Mouse (Mus musculus): Measurements from ENCODE around the gene Fam117a. TPM values are rescaled to one million over a fixed set of nuclear protein-coding genes. Genes with fewer than 3 reads are reported as not detected.
"Not testable (repeated sequence)": the region's sequence is repeated elsewhere in the genome, so short reads cannot be mapped to it uniquely, and the experiment has no call there.

Gene Fam117a
- total RNA-seq, 2 experiments from 2014 or later: 21.6 to 25.9 TPM

DNA sequence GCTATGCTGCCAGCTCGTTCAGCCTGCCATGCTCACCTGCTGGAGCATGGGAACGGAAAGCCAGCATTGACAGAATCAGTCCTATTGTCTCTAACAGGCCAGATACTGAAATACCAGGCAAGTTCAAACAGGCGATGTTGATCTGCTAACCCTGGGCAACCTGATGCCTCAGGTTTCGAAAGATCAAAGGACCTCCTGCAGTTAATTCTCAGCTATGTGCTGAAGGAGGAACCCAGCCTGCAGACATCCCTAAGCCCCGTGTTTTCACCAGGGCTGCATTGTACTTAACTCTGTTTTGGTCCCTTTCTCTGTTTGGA is 56.6 kb downstream of the Fam117a start:
- DNase-seq: no peak

DNA sequence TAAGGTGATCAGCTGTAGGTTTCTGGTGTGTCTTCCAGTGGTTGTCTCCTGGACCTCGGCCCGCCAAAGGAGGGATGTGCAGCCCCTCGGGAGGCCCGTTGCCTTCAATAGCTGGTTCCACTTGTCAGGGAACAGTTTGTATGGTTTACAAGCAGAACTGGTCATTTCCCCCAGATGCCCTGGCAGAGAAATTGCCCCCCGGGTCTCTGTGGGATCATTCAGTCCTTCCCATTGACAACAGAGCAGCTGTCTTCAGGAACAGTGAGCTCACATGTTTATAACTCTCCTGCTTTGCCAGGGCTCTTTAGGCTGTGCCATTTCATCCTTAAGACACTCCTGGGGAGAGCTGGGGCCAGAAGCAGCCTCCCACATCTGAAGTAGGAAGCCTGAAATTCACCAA is 57.3 kb downstream of the Fam117a start:
- DNase-seq: no peak

DNA sequence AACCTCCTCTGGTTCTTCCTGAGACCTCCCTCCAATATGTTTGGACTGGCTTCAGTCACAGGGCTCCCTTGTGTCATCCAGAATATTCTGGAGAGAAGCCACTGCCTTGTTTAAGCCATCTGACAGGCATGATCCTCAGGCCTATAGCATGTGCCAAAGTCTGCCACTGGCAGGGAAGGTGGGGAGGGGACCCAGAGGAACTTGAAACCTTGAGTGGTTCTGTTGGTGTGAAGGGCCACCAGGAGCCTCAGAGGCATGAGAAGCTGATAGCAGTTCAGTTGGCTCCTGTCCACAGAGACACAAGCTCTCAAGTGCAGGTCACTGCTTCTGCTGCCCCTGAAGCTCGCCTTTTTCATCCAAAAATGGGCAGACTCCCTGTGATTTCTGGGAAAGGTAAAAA is 59.7 kb downstream of the Fam117a start:
- DNase-seq: no peak

DNA sequence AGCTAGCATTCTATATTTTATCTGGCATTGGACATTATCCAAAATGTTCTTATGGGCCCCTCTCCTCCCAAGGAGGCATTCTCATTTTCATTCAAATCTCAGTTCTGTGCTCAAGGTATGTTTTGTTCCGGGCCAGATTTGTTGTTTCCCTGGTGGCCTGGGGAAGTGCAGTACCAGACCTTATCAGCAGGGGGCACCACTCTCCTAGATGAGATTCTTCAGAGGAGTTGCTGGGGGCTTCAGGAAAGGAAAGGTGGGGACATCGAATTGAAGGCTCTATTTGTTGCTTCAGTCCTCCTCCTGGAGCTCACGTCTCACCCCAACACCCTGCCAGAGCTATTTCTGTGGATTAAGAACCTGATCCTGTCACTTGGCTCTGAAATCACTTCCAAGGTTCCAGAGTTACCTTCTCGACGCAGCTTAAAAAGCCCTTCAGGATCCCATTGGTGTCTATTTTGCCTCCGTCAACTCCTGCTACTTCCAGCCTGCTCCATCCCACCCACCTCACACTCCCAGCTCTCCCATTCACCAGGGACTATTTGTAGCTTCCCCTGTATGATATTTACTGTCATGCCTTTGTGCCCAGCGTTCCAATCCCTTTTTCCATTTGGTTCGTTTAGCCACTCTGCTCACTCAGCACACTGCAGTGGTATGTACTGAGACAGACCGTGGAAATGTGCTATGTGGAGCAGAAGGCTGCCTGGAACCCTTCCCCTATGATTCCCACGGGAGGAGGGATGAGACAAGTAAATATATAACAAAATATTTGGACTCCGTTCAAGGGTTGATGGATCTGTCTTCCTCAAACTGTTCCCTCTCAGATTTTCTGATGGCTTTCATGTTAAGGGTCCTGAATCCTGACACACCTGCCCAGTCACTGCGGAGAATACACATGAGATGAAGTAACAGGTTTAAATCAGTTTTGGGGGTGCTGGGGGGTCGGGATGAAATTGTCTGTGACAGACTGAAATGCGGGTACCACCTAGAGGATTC is 61.3 kb downstream of the Fam117a start:
- peak; percentile 89 for DNase-seq

DNA sequence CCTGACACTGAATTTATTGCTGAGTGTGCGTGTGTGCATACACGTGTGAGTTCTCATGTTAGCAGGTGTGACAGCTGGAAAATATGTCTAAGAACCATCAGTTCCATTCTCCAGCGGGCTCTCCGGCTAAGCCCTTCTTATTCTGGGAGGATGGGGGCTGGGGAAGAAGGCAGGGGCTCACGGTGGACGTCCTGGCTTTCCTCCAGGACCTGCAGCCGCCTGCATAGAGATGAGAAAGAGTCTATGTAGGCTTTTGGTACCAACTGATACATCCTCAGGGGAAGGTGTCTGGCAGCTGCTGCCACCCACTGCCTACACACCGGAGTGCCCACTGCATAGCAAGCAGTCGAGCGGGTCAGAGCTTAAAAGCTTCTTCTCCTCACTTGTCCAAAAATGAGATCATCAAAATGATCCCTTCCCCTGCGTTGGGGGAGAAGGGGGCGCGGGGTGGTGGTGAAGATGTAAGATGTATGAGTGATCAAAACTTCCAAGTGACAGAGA is 62.8 kb downstream of the Fam117a start:
- no peak for DNase-seq

DNA sequence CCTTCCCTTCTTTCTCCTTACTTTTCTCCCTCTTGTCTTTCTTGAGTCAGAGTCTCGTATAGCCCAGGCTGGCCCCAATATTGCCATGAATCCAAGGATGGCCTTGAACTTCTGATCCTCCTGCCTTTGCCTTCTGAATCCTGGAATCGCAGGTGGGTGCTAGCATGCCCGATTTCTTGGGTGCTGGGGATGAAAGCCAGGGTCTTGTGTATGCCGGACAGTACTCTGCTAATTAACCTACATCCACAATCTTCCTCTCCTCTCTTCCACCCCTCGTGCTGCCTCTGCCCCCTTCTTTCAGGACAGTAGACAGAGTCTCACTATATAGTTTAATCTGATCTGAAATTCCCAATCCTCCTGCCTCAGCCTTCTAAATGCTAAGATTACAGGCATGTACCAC is 64.8 kb downstream of the Fam117a start:
- no peak for DNase-seq

DNA sequence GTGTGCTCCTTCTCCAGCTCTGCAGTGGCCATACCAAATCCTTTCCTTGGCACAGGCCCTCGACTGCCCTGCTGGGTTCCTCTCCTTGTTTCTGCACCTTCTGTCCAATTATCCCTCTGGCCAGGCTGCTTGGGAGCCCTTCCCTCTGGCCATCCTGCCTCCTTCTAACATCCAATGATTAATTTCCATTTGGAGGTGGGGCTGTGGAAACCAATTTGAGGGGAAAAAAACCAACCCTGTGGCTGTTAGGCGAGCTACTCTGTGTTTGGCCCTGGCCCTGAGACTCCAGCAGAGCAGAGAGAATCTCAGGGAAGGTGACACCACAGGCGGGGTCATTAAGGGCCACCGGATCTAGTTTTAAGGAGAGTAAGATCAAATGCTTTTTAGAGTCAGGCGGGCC is 65.4 kb downstream of the Fam117a start:
- peak; percentile 46 for DNase-seq

DNA sequence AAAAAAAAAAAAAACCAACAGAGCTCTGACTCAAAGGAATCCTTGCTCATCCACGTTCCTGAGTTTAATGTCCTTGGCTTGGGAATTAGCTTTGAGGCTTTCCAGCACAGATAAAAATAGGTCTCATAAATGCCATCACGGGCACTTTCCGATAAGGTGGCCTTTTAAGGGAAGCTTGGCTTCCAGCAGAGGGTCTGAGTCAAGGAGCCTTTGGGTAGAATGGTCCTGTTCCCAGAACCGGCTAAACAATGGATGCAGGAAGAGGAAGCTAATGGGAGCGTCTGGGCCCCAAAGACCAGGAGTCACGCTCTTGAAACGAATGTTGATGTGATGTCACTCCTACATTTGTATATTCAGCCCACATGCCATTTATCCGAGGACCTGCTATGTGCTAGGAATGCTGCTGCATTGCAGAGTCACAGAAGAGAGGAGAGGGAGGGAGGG is 65.9 kb downstream of the Fam117a start:
- peak; percentile 61 for DNase-seq

DNA sequence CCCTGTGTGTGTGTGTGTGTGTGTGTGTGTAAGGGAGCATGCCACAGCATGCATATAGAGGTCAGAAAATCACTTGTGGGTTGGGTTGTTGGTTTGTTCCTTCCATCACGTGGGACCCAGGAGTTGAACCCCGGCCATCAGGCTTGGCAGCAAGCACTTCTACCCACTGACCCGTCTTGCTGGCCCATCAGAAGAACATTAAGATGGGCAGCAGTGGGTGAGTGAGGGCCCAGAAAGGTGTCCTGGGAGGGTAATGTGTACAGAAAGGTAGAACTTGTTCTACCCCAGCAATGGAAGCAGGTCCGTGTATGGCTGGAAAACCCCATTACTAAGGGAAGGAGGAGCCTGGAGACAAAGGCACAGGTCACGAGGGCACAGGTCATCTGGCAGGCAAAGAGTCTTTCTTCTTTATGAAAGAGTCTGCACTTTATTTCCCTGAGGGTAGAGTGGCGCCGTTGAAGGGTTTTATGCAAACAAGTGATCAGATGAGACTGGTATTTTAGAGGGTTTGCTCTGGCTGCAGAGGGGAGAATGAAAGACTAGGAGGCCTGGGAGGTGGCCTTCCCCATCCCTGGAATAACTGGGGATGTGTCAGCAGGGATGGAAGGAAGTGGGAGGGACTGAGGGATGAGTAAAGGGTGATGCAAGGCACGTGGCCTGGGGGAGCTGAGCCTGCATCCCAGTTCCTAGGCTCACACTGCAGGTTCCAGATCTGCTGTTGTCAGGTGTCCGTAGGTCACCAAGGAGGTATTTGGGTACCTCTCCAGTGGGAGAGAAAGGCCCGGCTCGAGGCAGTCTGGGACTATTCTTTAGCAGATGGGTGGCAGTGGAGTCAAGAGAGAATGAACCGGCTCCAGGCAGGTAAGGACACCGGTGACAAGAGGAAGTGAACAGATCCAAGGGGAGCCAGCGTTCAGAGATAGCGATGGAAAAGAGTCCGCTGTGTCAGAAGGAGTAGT is 66.8 kb downstream of the Fam117a start:
- peak; percentile 50 for DNase-seq

DNA sequence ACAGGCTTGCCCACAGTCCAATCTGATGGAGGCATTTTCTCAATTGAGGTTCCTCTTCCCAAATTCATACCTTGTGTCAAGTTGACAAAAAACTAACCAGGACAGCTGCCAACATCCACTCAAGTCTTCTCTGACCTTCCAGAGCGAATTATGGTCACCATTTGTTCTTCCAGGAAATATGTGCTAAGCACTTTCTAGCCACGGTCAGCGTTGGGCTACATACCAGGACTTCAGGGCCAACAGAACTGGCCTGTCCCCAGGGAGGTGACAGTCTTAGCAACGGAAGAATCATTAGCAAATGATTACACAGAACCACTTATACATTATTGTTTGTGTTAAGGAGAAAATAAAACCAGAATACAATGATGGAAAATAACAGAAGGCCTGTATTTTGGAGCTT is 69.0 kb downstream of the Fam117a start:
- peak; percentile 60 for DNase-seq

DNA sequence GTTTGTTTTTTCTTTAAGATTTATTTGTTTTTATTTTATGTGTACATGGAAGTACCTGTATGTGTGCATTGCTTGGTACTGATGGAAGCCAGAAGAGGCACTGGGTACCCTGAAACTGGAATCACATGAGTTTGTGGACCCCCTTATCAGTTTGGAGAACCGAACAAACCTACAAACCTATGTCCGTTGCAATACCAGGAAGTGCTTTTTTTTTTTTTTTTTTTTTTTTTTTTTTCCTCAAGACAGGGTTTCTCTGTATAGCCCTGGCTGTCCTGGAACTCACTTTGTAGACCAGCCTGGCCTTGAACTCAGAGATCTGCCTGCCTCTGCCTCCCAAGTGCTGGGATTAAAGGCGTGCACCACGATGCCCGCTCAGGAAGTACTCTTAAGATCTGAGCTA is 69.6 kb downstream of the Fam117a start:
- not testable (repeated sequence) for DNase-seq

DNA sequence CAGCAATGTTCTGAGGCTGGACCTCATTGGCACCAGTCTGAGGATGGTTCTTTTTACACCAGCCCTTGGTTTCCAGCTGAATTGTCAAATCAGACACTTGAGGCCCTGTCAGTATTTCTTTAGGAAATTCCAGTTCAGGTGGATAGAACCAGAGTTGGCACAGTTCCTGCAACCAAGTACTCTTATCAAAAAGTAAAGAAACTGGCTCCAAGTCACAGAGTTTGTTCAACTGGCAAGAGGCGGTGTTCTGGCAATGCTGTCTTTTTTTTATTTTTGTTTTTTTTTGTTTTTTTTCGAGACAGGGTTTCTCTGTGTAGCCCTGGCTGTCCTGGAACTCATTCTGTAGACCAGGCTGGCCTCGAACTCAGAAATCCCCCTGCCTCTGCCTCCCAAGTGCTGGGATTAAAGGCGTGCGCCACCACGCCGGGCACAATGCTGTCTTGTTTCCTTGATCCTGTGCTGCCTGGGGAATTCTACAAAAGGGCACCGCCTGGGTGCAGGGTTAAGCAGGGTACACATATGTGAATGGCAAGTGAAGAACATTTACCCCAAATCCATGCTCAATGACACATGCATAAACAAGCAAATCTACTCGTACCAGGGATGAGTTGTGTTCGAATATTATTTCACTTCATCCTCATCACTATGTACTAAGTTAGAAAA is 72.8 kb downstream of the Fam117a start:
- no peak for DNase-seq

DNA sequence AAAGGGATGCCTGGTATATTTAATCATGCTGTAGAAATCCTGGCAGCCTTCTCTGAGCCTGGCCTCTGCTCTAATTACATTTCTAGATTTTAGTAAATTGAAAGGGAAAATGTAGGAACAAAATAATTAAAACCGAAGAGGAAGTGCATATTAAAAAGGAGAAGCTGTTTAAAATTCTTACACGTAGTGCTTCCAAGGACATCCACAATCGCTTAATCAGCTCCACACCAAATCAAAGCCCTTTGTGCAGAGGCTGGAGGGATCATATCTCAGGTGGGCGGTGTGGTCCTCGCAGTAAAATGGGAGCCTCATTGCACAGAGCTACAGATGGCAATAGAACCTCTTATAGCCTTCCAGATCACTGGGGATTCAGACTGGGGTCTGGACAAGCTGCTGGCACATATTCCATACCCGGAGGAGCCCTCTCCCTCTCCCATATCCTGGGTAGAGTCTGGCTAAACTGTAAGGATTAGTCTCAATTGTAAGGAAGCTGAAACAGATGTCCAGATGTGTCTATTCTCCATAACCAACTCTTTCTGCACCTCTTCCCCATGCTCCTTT is 74.7 kb downstream of the Fam117a start:
- no peak for DNase-seq

DNA sequence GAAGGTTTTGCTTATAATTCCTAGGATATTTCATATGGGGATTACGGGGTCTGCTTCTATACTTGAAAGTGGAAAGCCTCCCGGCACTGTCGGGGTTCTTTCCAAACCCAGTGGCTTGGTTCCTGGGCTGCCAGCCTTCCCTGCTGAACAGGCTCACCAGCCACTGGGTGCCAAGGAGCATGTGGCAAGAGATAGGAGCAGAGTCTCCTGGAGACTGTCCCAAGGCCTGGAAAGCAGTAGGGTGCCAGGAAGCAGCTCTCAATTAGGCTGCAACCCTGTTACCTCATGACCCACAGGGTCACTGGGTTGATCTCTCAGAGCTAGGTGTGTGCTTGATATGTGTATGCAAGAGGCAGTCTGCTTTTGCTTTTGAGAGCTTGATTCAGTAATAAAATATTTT is 75.8 kb downstream of the Fam117a start:
- peak; percentile 82 for DNase-seq

DNA sequence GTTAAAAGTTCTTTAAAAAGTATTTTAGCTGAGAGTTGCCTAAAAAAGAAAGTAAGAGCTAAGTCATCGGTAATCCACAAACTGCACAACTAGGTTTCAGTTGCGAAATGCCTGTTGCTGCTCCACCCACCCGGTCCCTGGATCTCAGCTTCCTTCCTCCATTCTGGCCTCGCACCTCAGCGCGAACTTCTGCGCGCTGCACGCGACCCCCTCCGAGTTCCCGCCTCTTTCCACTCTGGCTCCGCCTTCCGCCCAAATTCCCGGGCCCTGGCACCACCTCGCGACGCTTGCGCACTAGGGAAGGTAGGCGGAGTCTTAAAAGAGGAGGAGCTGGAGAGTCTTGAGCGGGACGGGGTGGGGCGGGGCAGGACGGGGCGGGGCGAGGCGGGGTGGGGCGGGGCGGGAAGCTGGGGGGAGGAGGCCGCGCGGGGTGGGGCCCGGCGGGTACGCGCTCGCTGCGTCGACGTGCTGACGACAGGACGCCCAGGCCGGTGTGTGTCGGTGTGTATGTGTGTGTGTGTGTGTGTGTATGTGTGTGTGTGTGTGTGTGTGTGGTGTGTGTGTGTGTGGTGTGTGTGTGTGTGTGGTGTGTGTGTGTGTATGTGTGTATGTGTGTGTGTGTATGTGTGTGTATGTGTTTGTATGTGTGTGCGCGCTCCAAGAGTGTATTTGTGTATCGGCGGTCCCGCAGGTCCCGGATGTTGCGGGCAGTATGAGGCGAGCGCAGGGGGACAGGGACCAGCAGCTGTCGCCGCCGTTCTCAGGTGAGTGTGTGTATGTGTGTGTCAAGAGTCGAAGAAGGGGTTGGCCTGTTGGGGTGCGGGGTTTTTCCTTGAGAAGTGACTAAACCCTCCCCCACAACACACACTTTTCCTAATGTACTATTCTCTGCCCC is 77.1 kb downstream of the Fam117a start, which contains the start of gene Spop:
Gene Spop, plus strand, starts transcription at position 440 of the 895 bp plus-strand sequence.
- peak; percentile 94 for DNase-seq

DNA sequence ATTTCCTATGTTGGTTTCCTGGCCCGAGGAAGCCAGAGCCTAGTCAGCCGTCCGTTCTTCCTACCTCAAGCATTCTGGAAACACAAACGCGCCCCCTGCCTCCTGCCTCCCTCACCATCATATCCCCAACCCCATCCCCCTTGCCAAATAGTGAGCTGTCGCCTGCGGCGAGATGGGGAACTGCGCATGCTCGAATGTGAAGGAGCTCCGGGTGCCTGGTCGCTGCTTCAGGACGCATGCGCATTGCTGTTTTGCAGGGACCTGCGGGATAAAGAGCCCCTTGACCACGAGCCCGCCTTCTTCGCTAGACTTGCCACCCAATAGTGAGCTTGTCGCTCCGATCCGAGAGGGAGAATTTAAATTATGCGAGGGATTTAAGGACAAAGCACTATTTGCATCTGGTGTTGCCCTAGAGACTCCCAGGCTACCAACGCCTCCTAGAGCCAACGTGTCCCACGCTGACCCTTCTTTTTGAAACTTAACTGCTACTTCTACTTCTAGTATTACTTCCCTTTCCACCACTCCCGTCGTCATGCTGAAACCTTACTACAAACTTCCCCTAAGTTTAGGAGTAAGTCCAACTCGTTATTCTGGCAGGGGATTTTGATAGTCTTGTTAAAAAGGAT is 77.8 kb downstream of the Fam117a start:
- peak; percentile 95 for DNase-seq

DNA sequence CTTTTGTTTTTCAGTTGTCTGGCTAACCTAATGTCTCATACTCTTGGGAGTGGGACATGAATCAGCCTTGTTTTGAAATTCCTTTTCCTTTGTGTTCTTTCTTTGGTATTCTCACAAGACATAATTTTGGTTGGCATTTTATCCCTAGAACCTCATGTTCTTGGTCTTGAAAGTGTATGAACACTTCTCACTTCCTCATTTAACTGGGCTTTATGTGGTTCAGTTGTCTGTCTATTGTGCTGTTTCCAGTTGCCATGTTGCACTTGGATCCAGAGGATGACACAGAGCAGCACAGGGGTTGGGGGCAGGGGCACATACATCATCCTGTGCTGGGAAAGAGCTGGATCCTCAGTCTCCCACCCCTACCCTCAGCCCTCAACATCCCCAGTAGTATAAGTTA is 79.1 kb downstream of the Fam117a start:
- no peak for DNase-seq

DNA sequence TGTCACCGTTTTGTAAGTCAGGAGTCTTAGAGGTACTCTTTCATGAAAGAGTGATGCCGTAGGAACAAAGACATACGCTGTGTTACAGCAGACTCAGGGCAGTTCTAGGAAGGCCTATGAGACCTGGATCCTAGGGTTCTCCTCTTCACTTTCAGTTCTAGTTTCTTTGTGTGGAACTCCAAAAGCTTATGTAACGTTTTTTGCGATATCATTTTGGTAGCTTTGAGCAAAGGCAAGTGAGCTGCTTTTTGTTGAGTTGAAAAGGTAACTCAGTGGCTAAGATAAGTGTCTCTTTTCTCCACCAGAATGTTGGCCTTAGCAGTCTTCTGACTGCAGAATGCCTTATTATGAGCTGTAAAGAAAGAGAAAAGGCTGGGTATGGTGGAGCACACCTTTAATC is 80.5 kb downstream of the Fam117a start:
- no peak for DNase-seq

DNA sequence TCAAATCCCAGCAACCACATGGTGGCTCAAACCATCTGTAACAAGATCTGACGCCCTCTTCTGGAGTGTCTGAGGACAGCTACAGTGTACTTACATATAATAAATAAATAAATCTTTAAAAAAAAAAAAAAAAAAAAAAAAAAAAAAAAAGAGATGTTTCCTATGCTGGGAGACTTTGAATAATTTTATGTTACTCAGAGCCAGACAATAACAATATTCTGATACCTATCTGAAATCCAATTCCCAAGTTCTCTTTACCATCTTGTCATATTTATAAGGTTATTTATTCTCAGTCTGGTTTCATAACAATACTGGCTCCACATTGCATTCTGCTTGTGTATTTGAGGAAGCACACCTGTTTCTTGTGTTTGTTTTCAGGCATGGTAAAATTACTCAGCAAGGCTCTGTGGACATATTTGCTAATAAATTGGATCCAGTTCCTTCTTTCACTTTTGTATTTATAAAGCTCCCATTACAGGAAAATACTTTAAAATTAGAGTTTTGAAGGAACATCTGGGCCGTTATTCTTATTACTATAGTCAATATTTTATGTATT is 84.1 kb downstream of the Fam117a start:
- no peak for DNase-seq

DNA sequence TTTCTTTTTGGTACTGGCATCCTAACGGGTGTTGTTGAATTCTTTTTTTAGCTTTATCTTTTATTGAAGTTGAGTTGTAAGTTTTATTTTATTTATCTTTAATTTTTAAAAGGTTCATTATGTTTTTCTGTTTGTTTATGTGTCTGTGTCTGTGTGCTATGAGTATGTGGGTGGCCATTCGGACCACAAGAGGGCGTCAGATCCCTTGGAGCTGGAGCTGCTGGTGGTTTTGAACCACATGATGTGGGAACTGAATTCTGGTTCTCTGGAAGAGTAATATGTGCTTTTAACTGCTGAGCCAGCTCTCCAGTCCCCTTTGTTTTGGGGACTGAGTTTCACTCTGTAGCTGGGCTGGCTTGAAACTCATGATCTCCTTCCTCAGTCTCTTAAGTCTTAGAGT is 86.7 kb downstream of the Fam117a start:
- DNase-seq: no peak
